Mouse (Mus musculus): ENCODE measurements at regions not wholly inside any gene's neighbourhood (a gene's known extent, or its start where the extent isn't known, plus 50 kb on each side); places are given as distances from the start of the nearest gene placed in this dataset.

DNA sequence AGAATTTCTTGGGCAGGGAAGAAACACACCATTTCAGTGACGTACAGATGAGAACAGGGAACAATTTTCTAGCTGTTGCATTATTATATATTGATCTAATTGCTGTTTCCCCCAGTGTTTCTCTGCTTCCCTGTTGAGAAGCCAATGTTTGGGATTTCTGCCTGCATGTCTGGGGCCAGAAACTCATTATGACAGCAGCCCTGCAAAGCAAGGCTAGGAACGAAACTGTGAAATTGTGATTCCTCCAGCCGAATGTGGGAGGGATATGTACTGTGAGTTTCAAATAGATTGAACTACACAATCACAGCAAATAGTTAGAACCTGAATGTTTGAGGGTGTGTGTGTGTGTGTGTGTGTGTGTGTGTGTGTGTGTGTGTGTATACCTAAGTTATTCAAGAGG lies 339.2 kb downstream of the Nsun3 start:
- TF ChIP-seq CTCF (conservative IDR thresholded peaks at IDR 0.05; ENCODE audit: low read length) = no peak
- TF ChIP-seq POU5F1 (IDR thresholded peaks at IDR 0.05; ENCODE audit: borderline replicate concordance, low read length) = no peak
